Mouse (Mus musculus) liver, embryonic 14.5 days (tissue): Measurements from ENCODE around the gene Pla2g6.

Experiments
- CTCF ChIP-seq: IDR thresholded peaks from 2 replicates; pipeline ENCODE4 v1.5.1; 2016; ENCODE audit warnings: antibody characterized with exemption, low read depth, control low read depth
- EP300 ChIP-seq: IDR thresholded peaks from 2 replicates; pipeline ENCODE4 v1.6.1; 2016; ENCODE audit warnings: antibody characterized with exemption, low read depth

DNA sequence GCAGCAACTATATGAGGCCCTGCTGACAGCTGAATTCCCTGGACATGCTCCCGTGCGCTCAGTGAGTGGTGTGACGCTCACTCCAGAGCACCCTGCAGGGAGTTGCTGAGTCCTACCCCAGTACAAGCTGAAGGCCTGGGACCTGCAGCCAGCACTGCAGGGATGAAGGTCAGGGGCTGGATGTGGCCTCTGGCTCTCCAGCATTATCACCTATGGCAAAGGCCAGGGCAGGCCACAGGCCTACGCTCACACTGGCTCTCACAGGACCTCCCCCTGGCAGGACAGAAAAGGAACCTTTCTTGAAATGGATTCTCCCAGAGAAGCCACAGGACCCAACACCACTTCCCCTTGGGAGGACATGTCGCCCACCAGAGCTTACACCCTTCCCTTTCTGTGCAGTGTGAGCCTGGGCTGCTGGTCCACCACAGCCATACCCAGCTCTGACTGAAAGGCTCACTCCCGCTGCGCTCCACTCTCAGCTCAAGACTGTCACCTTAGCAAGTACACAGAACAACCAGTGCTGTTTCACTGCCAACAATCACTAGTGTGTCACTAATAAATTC is 42.2 kb upstream of the Pla2g6 start:
- TF ChIP-seq EP300 (no peak), CTCF (no peak)
